Mouse (Mus musculus): ENCODE measurements around the gene Dscaml1. TPM values are rescaled to one million over a fixed set of nuclear protein-coding genes. Genes with fewer than 3 reads are reported as not detected.

Dscaml1 gene
- polyA plus RNA-seq, 1 experiment, result not detected

- TF ChIP-seq GATA1 (IDR thresholded peaks at IDR 0.05; ENCODE audit: low read length), result no peak
Observed at GRCm38 (mm10) chr9:45550662-45551061, 124.2 kb downstream of the Dscaml1 start.

DNA sequence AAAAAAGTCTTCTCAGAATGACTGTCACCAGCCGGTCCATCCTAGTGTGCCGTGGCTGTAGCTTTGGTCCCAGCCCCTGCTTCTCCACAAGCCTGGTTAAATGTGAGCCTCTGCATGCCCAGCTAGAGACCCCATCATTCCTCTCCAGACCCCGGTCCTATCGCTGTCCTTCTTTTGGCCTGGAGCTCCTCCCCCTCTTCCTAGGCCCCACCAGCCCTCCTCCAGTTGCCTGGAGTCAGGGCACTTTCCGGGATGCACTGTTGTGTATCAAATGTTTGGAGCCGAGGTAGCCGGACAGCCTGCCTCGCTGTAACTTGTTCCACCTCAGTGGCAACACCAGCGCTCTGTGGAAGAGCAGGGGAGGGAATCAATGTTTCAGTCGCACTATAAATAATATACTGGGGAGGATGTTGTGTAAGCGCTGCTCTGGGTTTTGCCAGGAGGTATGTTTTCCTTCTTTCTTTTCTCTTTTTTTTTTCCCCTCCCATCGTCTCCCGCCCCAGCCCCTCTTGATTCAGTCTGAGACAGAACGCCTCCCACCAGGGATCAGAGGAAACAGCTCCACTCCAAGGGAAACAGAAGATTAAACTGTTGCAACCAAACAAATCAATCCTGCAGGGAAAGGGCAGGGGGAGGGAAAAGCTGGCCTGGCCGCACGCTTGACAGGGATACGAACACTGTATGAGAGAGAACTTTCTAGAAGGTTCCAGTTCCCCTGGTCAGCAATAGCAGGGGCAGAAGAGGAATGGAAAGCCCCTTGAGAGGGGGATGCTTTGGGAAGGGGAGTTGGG, 128.8 kb downstream of the Dscaml1 start:
- TF ChIP-seq GATA1 (IDR thresholded peaks at IDR 0.05; ENCODE audit: low read length), result no peak

GRCm38 (mm10) chr9:45556882-45557281, 130.5 kb downstream of the Dscaml1 start:
- no peak for TF ChIP-seq GATA1 (IDR thresholded peaks at IDR 0.05; ENCODE audit: low read length)

DNA sequence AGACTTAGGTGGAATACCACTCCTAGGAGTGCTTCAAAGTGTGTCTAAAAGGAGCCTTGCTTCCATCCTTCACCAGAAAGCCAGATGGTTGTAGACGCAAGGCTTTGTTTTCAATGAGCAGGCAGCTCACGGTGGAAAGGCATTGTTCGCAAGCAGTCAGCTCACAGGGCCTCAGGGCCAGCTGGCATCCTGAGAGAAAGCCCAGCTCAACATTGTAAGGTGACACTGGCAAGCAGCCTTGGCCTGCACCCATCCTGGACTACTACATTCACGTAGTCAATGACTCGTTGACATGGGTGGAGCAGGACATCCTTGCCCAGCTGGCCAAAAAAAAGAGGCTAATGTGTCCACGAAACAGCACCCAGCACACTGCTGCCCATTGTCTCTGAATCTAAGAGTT, 134.6 kb downstream of the Dscaml1 start:
- TF ChIP-seq GATA1 (IDR thresholded peaks at IDR 0.05; ENCODE audit: low read length), result no peak

- no peak for TF ChIP-seq GATA1 (IDR thresholded peaks at IDR 0.05; ENCODE audit: low read length)
Observed at GRCm38 (mm10) chr9:45566843-45567578, 140.6 kb downstream of the Dscaml1 start.

GRCm38 (mm10) chr9:45569680-45570079, 143.3 kb downstream of the Dscaml1 start:
- TF ChIP-seq GATA1 (IDR thresholded peaks at IDR 0.05; ENCODE audit: low read length), result no peak

GRCm38 (mm10) chr9:45570346-45570745, 143.9 kb downstream of the Dscaml1 start:
- TF ChIP-seq GATA1 (IDR thresholded peaks at IDR 0.05; ENCODE audit: low read length), result no peak

DNA sequence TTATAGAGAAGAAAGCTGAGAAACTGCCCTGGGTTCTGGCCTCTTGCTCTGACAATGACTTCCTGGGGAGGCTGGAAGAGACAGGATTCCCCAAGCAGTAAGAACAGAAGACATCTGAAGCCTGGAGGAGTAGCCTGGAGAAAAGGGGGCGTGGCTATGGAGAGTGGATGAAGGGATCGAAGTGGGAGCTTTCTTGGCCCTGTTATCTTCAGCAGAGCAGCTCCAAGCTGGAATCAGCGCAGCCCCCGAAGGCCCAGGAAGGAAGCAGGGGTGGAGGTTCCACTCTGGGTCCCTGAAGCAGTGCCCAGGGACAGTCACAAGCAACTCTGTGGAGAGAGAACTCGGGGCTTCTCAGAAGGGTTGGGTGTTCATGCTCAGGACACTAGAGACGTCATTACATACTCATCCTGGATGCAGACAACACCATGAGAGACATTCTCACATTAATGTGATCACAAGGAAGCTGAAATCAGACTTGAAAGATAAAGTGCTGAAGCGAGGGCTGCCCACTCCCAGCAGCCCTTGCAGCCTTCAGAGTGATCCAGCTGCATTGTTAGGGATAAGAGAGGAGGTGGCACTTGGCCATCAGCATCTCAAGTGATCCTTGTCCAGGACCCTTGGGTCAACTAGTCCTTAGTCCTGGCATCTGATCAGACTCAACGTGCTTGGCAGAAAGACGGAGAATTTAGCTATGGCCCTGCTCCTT, 146.5 kb downstream of the Dscaml1 start:
- TF ChIP-seq GATA1 (IDR thresholded peaks at IDR 0.05; ENCODE audit: low read length), result no peak

DNA sequence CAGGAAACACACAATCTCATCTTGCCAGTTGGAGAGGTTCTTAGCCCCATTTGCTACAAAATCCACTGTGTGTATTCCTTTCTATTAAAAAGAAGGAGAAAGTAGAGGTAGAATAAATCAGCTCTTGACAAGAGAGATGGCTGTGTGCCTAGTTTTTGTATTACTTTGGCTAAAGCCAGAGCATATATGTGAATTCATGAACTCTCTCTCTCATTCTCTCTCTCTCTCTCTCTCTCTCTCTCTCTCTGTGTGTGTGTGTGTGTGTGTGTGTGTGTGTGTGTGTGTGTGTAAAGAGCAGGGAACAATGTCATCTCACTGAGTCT, 147.0 kb downstream of the Dscaml1 start:
- TF ChIP-seq GATA1 (IDR thresholded peaks at IDR 0.05; ENCODE audit: low read length), result no peak

DNA sequence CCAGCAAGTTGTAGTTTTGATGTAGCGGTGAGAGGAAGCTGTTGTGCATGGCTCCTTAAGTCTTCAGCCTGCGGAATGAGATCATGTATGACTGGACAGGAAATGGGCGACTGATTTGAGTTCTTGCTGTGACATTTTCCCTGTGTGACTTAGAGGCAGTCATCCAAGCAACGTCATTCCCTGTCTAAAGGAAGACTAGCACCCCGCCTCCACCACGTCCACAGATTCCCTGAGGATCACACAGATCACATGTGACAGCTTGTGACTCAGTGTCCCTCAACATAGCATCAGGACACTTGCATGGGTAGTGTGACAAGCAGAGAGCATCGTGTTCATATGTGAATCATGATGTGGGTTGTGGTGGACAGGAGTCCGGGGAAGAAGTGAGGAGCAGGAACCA, 147.6 kb downstream of the Dscaml1 start:
- TF ChIP-seq GATA1 (IDR thresholded peaks at IDR 0.05; ENCODE audit: low read length), result no peak

DNA sequence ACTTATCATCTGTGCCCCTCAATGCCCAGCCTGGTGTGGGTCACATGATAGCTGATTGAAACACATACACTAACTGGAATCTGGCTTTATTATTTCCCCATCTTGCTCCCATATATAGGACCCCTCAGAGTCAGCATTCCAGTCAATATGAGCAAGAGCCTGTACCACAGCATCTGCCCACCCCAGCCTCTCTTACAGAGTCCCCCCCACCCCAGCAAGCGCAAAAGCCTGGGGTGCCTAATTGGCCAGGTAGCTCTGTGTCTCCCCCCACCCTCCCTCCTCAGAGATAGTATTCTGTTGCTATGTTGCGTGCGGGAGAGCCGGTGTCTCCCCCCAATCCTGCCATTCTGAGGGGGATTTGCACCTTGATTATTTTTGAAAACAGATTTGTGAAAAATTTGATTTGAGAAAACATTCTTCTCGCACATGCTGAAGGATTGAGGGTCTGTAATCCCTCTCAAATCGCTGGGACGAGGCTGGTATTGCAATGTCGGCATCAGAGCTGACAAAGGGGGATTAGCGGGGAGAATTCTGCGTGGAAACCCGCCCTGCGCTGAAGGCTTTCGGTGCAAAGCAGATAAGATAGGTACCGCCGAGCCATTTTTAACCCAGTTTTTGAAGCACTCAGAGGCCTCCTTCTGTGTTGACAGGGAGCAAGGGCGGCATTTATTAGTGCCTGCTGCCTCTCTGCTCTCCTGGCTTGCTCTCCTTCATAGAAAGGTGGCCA, 153.8 kb downstream of the Dscaml1 start:
- no peak for TF ChIP-seq GATA1 (IDR thresholded peaks at IDR 0.05; ENCODE audit: low read length)

GRCm38 (mm10) chr9:45586475-45586874, 160.0 kb downstream of the Dscaml1 start:
- TF ChIP-seq GATA1 (IDR thresholded peaks at IDR 0.05; ENCODE audit: low read length), result no peak

- no peak for TF ChIP-seq GATA1 (IDR thresholded peaks at IDR 0.05; ENCODE audit: low read length)
Observed at GRCm38 (mm10) chr9:45587704-45588103, 161.3 kb downstream of the Dscaml1 start.

GRCm38 (mm10) chr9:45589867-45590266, 163.4 kb downstream of the Dscaml1 start:
- no peak for TF ChIP-seq GATA1 (IDR thresholded peaks at IDR 0.05; ENCODE audit: low read length)

DNA sequence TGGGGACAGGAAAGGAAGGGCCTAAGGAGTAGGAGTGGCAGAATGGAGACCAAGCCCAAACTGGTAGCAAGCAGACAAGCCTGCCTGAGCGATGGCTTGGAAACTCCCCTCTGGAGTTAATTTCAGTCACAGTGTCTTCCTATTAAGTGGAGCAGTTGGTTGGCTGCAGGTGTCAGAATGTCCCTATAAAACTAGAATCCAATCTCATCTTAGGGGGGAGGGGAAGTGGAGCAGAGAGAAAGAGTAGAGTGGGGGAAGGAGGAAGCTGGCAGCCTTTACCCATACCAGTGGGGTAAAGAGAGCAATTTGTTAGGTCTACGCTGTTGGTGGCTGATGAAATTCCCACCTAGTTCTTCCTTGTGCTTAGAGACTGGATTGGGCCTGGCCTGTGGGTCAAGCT, 164.6 kb downstream of the Dscaml1 start:
- no peak for TF ChIP-seq GATA1 (IDR thresholded peaks at IDR 0.05; ENCODE audit: low read length)

DNA sequence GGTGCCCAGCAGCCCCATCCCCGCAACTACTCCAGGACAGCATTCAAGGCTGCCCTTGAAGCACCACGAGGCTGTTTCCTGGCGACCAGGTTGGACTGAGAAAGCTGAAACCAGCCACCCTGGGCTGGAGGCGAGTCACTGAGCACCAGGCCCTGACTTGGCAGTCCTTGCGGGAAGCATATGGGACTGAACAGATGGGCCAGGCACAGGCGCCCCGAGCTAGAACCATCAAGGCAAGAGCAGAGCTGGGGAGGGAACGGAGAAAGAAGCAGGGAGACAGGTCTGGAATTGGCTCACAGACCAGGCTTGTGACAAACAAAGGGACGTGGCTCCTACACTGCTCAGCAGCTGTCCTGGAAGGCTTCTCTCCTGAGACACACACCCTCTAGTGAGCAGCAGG, 165.9 kb downstream of the Dscaml1 start:
- no peak for TF ChIP-seq GATA1 (IDR thresholded peaks at IDR 0.05; ENCODE audit: low read length)
